Mouse (Mus musculus) forebrain, postnatal 0 days (tissue): ENCODE results near the gene Hmgcl. TPM values are rescaled to one million over a fixed set of nuclear protein-coding genes. Genes with fewer than 3 reads are reported as not detected.
"Not testable (repeated sequence)": the region's sequence is repeated elsewhere in the genome, so short reads cannot be mapped to it uniquely, and the experiment has no call there.

ENCODE experiments used
- ATAC-seq: fragments of 200-750 bp; cut with Nextera tagmentation; 2 replicates; pipeline ENCODE4 v1.8.0; 2017; ENCODE audit warnings: mild to moderate bottlenecking, moderate library complexity
- DNase-seq: peaks from one replicate; pipeline ENCODE4 v3.0.0-alpha.2; 2015
- H3K27ac ChIP-seq: fragments of 300-500 bp; sonication (generic); 2 replicates; pipeline ENCODE4 v1.5.1; 2014; ENCODE audit warnings: low read depth, mild to moderate bottlenecking, antibody characterized with exemption, low read length, moderate library complexity, mixed read lengths
- H3K27me3 ChIP-seq: fragments of 300-500 bp; sonication (generic); 2 replicates; pipeline ENCODE4 v1.6.1; 2014; ENCODE audit warnings: mild to moderate bottlenecking, low read length, mixed read lengths; ENCODE audit not compliant: insufficient read depth
- H3K36me3 ChIP-seq: fragments of 300-500 bp; sonication (generic); 2 replicates; pipeline ENCODE4 v1.6.1; 2014; ENCODE audit warnings: mild to moderate bottlenecking, moderate library complexity; ENCODE audit not compliant: insufficient read depth
- H3K4me1 ChIP-seq: fragments of 300-500 bp; sonication (generic); 2 replicates; pipeline ENCODE4 v1.6.1; 2014; ENCODE audit warnings: antibody characterized with exemption; ENCODE audit not compliant: insufficient read depth
- H3K4me2 ChIP-seq: fragments of 300-500 bp; sonication (generic); 2 replicates; pipeline ENCODE4 v1.6.1; 2014; ENCODE audit warnings: low read depth, mild to moderate bottlenecking, moderate library complexity
- H3K4me3 ChIP-seq: fragments of 300-500 bp; sonication (generic); 2 replicates; pipeline ENCODE4 v1.5.1; 2014; ENCODE audit warnings: low read depth, low read length, mixed read lengths
- H3K9ac ChIP-seq: fragments of 300-500 bp; sonication (generic); 2 replicates; pipeline ENCODE4 v1.6.1; 2014; ENCODE audit warnings: mild to moderate bottlenecking
- H3K9me3 ChIP-seq: fragments of 300-500 bp; sonication (generic); 2 replicates; pipeline ENCODE4 v1.6.1; 2016; ENCODE audit warnings: low read length
- CTCF ChIP-seq: sonication (generic); IDR thresholded peaks from 2 replicates; pipeline ENCODE4 v1.5.1; 2016; ENCODE audit warnings: antibody characterized with exemption, control low read depth, low read depth
- WGBS: fragments of 180-500 bp; shearing (Covaris S2); extraction: QIAGEN DNeasy Blood & Tissue Kit; methylation state at CpG from one replicate; pipeline ENCODE4 v1.1.7; 2014; 5-methylcytosine and 5-hydroxymethylcytosine counted together
- polyA plus RNA-seq: library from polyadenylated mRNA; unstranded; fragments of >200 nt; fragmentation: Nextera tagmentation; extraction: Ambion mirVana; gene quantifications from 2 replicates; pipeline ENCODE4 v1.2.1, GENCODE M21; 2015
- total RNA-seq: library from RNA; depleted of rRNA; stranded (reverse); fragments of >200 nt; gene quantifications from 2 replicates; pipeline ENCODE4 v1.2.3, GENCODE M21; 2014

The Hmgcl gene
- total and polyA plus RNA-seq, 2 experiments from 2014 or later: 42.9 to 58.3 TPM

- H3K27ac ChIP-seq: no peak overlapping the region
- H3K27me3 ChIP-seq: no peaks in the 10 kb centered on the region
- H3K4me1 ChIP-seq: no peaks in the 10 kb centered on the region
- no peak overlapping the region for H3K4me3 ChIP-seq
- no peaks in the 10 kb centered on the region for H3K9me3 ChIP-seq
- peaks cover 58% of the 10 kb centered on the region for H3K36me3 ChIP-seq
- H3K9ac ChIP-seq: no peak overlapping the region
- no peak for TF ChIP-seq CTCF
- DNase-seq (no peak), ATAC-seq (no peak)
- no peak overlapping the region for H3K4me2 ChIP-seq
- WGBS: 63% methylated on average over 5 of the region's 5 CpGs
Measured at GRCm38 (mm10) chr4:135935502-135935901, 10.7 kb upstream of the Hmgcl start.

GRCm38 (mm10) chr4:135938858-135939257 is 7.4 kb upstream of the Hmgcl start:
- no peak for ATAC-seq
- H3K9me3 ChIP-seq: no peaks in the 10 kb centered on the region
- TF ChIP-seq CTCF: no peak
- peaks cover 42% of the 10 kb centered on the region for H3K36me3 ChIP-seq
- DNase-seq: no peak
- H3K9ac ChIP-seq: no peak overlapping the region
- H3K27ac ChIP-seq: no peak overlapping the region
- H3K4me2 ChIP-seq: no peak overlapping the region
- no peaks in the 10 kb centered on the region for H3K4me1 ChIP-seq
- WGBS: 84% methylated on average over 7 of the region's 7 CpGs
- no peaks in the 10 kb centered on the region for H3K27me3 ChIP-seq
- no peak overlapping the region for H3K4me3 ChIP-seq

GRCm38 (mm10) chr4:135941026-135941425 is 5.2 kb upstream of the Hmgcl start:
- not testable (repeated sequence) for DNase-seq, H3K4me2 ChIP-seq, H3K27me3 ChIP-seq, H3K9me3 ChIP-seq, ATAC-seq, H3K27ac ChIP-seq, H3K4me3 ChIP-seq, H3K4me1 ChIP-seq, H3K9ac ChIP-seq
- WGBS: 86% methylated on average over 8 of the region's 8 CpGs
- TF ChIP-seq CTCF: peak; percentile 30; the same call in 1 of the 2 replicates
- peaks cover 28% of the 10 kb centered on the region for H3K36me3 ChIP-seq

- H3K4me3 ChIP-seq: no peak overlapping the region
- H3K4me1 ChIP-seq: no peaks in the 10 kb centered on the region
- H3K9ac ChIP-seq: no peak overlapping the region
- TF ChIP-seq CTCF: no peak
- H3K27ac ChIP-seq: no peak overlapping the region
- no peaks in the 10 kb centered on the region for H3K9me3 ChIP-seq
- peaks cover 20% of the 10 kb centered on the region for H3K36me3 ChIP-seq
- DNase-seq (no peak), ATAC-seq (no peak)
- 89% methylated on average over 6 of the region's 6 CpGs for WGBS
- H3K4me2 ChIP-seq: no peak overlapping the region
- H3K27me3 ChIP-seq: no peaks in the 10 kb centered on the region
Measured at GRCm38 (mm10) chr4:135942193-135942592, 4.1 kb upstream of the Hmgcl start.

GRCm38 (mm10) chr4:135943389-135943788 is 2.9 kb upstream of the Hmgcl start:
- H3K27me3 ChIP-seq: no peaks in the 10 kb centered on the region
- no peak overlapping the region for H3K9ac ChIP-seq
- peaks cover 14% of the 10 kb centered on the region for H3K36me3 ChIP-seq
- no peak overlapping the region for H3K4me3 ChIP-seq
- no peak overlapping the region for H3K27ac ChIP-seq
- H3K4me2 ChIP-seq: no peak overlapping the region
- no peaks in the 10 kb centered on the region for H3K9me3 ChIP-seq
- WGBS: 52% methylated on average over 4 of the region's 4 CpGs
- TF ChIP-seq CTCF: no peak
- ATAC-seq: no peak
- no peak for DNase-seq
- H3K4me1 ChIP-seq: no peaks in the 10 kb centered on the region

GRCm38 (mm10) chr4:135945706-135946105 is 542 bp upstream of the Hmgcl start:
- Histone ChIP-seq H3K27me3 (no peaks in the 10 kb centered on the region), H3K9ac (peak overlapping the region; percentile 63), H3K9me3 (no peaks in the 10 kb centered on the region), H3K27ac (peak overlapping the region; percentile 81), H3K36me3 (no peaks in the 10 kb centered on the region), H3K4me3 (peak overlapping the region; percentile 52), H3K4me2 (peak overlapping the region; percentile 87), H3K4me1 (no peaks in the 10 kb centered on the region)
- DNase-seq (peak; percentile 15), ATAC-seq (peak; percentile 23)
- WGBS: 75% methylated on average over 10 of the region's 10 CpGs
- TF ChIP-seq CTCF: no peak

GRCm38 (mm10) chr4:135946659-135947301 is 532 bp downstream of the Hmgcl start:
- Histone ChIP-seq H3K27me3 (no peaks in the 10 kb centered on the region), H3K36me3 (peaks cover 9% of the 10 kb centered on the region), H3K4me3 (peak overlapping the region; percentile 52), H3K4me1 (no peaks in the 10 kb centered on the region), H3K27ac (peak overlapping the region; percentile 81), H3K4me2 (peak overlapping the region; percentile 87), H3K9me3 (no peaks in the 10 kb centered on the region), H3K9ac (peak overlapping the region; percentile 63)
- peak; percentile 29 for ATAC-seq
- DNase-seq: no peak
- 1% methylated on average over 28 of the region's 28 CpGs for WGBS
- TF ChIP-seq CTCF: no peak
